Mouse (Mus musculus) Patski (cell line): ENCODE measurements around the gene Hoga1. TPM values are rescaled to one million over a fixed set of nuclear protein-coding genes. Genes with fewer than 3 reads are reported as not detected.

ENCODE experiments used
- ATAC-seq: fragments of 100-300 bp; one replicate; pipeline ENCODE4 v1.8.0; 2021
- CTCF ChIA-PET: fragments of 350-600 bp; sonication (Branson Sonifier 250); formaldehyde crosslinking; loops from one replicate; lab custom pipeline; 2022; ENCODE audit warnings: inconsistent platforms; lab: Charles Lee
- POLR2A ChIA-PET: fragments of 350-600 bp; sonication (Branson Sonifier 250); formaldehyde crosslinking; loops from one replicate; lab custom pipeline; 2022; ENCODE audit warnings: antibody characterized with exemption, inconsistent platforms; lab: Charles Lee
- DNase-seq: peaks from one replicate; pipeline ENCODE4 v3.0.0-alpha.2; 2011; ENCODE audit warnings: low read depth, low spot score
- H3K27me3 ChIP-seq: fragments of 371-371 bp; one replicate; pipeline ENCODE4 v1.5.1; 2021
- CTCF ChIP-seq: fragments of 100-300 bp; IDR thresholded peaks from one replicate; pipeline ENCODE4 v1.5.1; 2021
- in situ Hi-C: fragments of 300-500 bp; cut with MboI; formaldehyde crosslinking; loops from 3 replicates; pipeline ENCODE4 v1.11.1; 2018; ENCODE audit warnings: low pct_unique_long_range_greater_than_20kb, mixed read lengths
- polyA plus RNA-seq: library from polyadenylated mRNA; unstranded; gene quantifications from one replicate; pipeline ENCODE4 v1.2.3, GENCODE M21; 2021

Hoga1 gene
- polyA plus RNA-seq, 1 experiment from 2014 or later, result 51.2 TPM

DNA sequence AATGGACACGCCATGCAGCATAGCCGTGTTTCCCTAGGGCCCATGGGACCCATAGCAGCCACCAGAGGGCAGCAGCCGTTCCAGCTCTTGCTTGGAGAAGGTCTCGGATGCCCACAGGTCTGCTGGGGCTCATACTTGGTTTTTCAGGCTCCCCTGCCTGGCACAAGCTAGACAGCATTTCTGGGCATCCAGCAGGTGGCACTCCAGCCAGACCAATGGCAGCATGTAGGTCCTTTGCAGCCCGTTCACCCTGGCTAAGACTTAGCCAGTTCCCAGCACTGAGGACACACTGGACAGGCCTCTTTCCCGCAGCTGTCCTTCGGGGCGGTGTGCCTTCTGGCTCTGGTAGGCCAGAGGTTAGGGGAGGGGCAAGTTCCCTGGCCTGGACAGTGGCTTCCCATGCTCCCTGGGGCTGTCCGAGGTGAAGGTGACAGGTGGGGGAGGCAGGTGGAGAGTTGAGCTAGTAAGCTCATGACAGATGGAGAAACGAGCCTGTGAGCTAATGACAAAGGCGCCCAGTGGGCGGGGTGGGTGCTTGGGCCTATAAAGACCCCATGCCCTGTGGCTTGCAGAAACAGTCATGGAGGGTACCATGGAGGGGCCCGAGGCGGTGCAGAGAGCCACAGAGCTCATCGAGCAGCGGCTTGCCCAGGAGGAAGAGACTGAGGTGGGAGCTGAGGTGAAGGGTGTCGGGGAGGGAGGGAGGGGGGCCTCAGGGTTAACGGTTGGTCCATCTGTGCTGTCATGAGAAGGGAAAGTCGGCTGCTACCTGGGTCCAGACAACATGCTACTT, 9.8 kb upstream of the Hoga1 start, which contains the start of gene Ankrd2:
Ankrd2 (plus strand) TSS at position 545 of the 793 bp plus-strand sequence.
- peak; percentile 78 for DNase-seq
- ATAC-seq, result peak; percentile 93
- in situ Hi-C loops, result no loop called here
- CTCF ChIA-PET, result interaction anchor here (0.8 to 10.1 kb wide), 34 partner anchors 8 to 134 kb away, joined by 3 to 154 read pairs (median 8); partner anchors contain the start of genes 4933411K16Rik, Avpi1, Hoga1 and Marveld1
- TF ChIP-seq CTCF, result peak; percentile 99
- no peaks in the 10 kb centered on the region for H3K27me3 ChIP-seq
- POLR2A ChIA-PET, result interaction anchor here (0.5 to 2.3 kb wide), 6 partner anchors 9 to 1410 kb away, joined by 3 to 8 read pairs (median 4); partner anchors contain the start of gene Hoga1

- no peak for DNase-seq
- CTCF ChIA-PET, result interaction anchor here (1.1 to 10.1 kb wide), 21 partner anchors 9 to 133 kb away, joined by 3 to 154 read pairs (median 11); partner anchors contain the start of genes 4933411K16Rik, Avpi1, Hoga1 and Marveld1
- POLR2A ChIA-PET, result interaction anchor here (0.6 to 2.3 kb wide), 2 partner anchors 9 to 35 kb away, joined by 4 to 6 read pairs; partner anchors contain the start of gene Hoga1
- no peaks in the 10 kb centered on the region for H3K27me3 ChIP-seq
- ATAC-seq, result no peak
- in situ Hi-C loops, result no loop called here
- TF ChIP-seq CTCF, result no peak
Measured at GRCm38 (mm10) chr19:42036357-42036756, 9.1 kb upstream of the Hoga1 start.

GRCm38 (mm10) chr19:42037167-42037702, 8.2 kb upstream of the Hoga1 start:
- TF ChIP-seq CTCF, result no peak
- ChIA-PET CTCF (interaction anchor here (1.1 to 10.1 kb wide), 4 partner anchors 8 to 55 kb away, joined by 3 to 154 read pairs (median 4); partner anchors contain the start of gene Hoga1), POLR2A (interaction anchor here (2.3 kb wide), 1 partner anchor 8 kb away, joined by 6 read pairs; the partner anchor contains the start of gene Hoga1)
- no peaks in the 10 kb centered on the region for H3K27me3 ChIP-seq
- in situ Hi-C loops, result no loop called here
- ATAC-seq, result no peak
- DNase-seq, result no peak

DNA sequence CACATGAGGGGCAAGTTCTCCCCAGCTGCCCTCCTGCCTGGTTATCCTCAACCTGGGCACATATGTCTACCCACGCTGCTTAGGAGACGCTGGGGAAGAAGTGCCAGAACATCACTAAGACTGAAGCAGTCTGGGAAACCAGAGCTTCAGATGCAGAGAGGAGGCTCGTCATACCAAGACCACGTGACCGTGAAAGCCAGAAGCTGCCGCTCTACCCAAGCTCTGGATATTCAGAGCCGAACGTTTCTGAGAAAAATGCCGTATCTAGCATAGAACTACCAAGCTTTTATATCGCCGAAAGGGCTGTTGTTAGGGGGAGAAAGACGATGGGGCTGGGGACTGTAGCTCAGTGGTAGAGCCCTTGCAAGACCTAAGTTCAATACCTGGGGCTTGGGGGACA, 7.1 kb upstream of the Hoga1 start:
- POLR2A ChIA-PET, result interaction anchor here (0.8 to 1.1 kb wide), 3 partner anchors 31 to 66 kb away, joined by 3 read pairs; partner anchors contain the start of gene Pi4k2a
- in situ Hi-C loops, result no loop called here
- no peak for ATAC-seq

GRCm38 (mm10) chr19:42043988-42044387, 1.4 kb upstream of the Hoga1 start:
- POLR2A ChIA-PET, result interaction anchor here (2.1 kb wide), 1 partner anchor 8 kb away, joined by 6 read pairs; the partner anchor contains the start of gene Ankrd2
- DNase-seq, result no peak
- in situ Hi-C loops, result loop anchor here (5.0 kb wide), 1 partner anchor 103 kb away; the partner anchor contains the start of gene Marveld1
- H3K27me3 ChIP-seq, result no peaks in the 10 kb centered on the region
- CTCF ChIA-PET, result interaction anchor here (1.2 to 3.7 kb wide), 7 partner anchors 9 to 29 kb away, joined by 6 to 68 read pairs (median 8); partner anchors contain the start of gene Ankrd2
- ATAC-seq, result no peak
- TF ChIP-seq CTCF, result no peak

More for the DNA sequence above, 7.1 kb upstream of the Hoga1 start:
- TF ChIP-seq CTCF, result no peak
- CTCF ChIA-PET, result interaction anchor here (1.1 to 10.1 kb wide), 3 partner anchors 12 to 56 kb away, joined by 3 to 154 read pairs (median 4); no protein-coding TSS in a partner anchor
- DNase-seq, result no peak
- no peaks in the 10 kb centered on the region for H3K27me3 ChIP-seq

- ATAC-seq (no peak), DNase-seq (no peak)
- ChIA-PET POLR2A (no interaction called here), CTCF (interaction anchor here (1.0 to 4.1 kb wide), 3 partner anchors 15 to 23 kb away, joined by 3 to 19 read pairs (median 11); partner anchors contain the start of gene Ankrd2)
- H3K27me3 ChIP-seq, result no peaks in the 10 kb centered on the region
- in situ Hi-C loops, result no loop called here
- no peak for TF ChIP-seq CTCF
Measured at GRCm38 (mm10) chr19:42050251-42050650, 4.8 kb downstream of the Hoga1 start.

DNA sequence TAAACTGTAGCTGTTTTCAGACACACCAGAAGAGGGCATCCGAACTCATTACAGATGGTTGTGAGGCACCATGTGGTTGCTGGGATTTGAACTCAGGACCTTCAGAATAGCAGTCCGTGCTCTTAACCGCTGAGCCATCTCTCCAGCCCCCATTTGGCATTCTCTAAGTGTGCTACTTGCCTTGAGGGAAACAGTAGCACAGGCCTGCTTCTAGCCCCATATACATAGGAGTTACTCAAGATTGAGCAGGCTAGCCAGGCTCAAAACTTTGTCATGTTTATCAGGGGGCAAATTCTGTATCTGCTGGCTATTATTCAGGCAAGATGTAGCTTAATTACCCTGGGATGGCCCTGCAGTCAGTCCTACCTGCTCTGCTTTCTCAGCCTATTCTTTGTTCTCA, 5.9 kb downstream of the Hoga1 start:
- in situ Hi-C loops, result no loop called here
- DNase-seq (no peak), ATAC-seq (no peak)
- no peaks in the 10 kb centered on the region for H3K27me3 ChIP-seq
- CTCF ChIA-PET, result interaction anchor here (1.0 to 4.1 kb wide), 6 partner anchors 9 to 149 kb away, joined by 3 to 19 read pairs (median 4); partner anchors contain the start of gene Ankrd2
- POLR2A ChIA-PET, result interaction anchor here (1.0 kb wide), 1 partner anchor 9 kb away, joined by 4 read pairs; no protein-coding TSS in a partner anchor
- no peak for TF ChIP-seq CTCF

GRCm38 (mm10) chr19:42051948-42052347, 6.5 kb downstream of the Hoga1 start, which contains the start of gene 4933411K16Rik:
Gene 4933411K16Rik (plus strand): TSS chr19:42052248.
- no peak for ATAC-seq
- no peaks in the 10 kb centered on the region for H3K27me3 ChIP-seq
- in situ Hi-C loops, result no loop called here
- DNase-seq, result no peak
- ChIA-PET CTCF (interaction anchor here (1.0 to 4.1 kb wide), 7 partner anchors 9 to 149 kb away, joined by 3 to 19 read pairs (median 4); partner anchors contain the start of gene Ankrd2), POLR2A (interaction anchor here (1.0 kb wide), 1 partner anchor 9 kb away, joined by 4 read pairs; no protein-coding TSS in a partner anchor)
- TF ChIP-seq CTCF, result no peak

DNA sequence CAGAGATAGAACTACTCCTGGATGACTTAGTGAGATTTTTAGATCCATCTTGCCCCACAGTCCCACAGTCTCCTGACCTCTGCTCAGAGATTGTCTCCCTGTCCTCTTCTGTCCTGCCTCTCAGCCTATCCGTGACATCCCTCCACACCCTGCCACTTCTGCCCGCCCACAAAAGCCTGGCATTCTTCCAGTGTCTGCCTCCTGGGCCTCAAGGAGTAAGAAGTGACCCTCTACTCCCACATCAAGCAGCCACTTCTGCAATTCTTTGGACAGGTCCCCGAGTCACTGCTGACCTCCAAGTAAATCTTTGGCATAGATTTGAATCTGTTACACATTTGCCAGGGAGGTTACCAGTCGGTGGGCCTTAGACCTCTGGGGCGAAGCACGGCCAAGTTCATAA, 8.8 kb downstream of the Hoga1 start:
- in situ Hi-C loops, result no loop called here
- POLR2A ChIA-PET, result interaction anchor here (1.5 kb wide), 1 partner anchor 18 kb away, joined by 5 read pairs; no protein-coding TSS in a partner anchor
- ATAC-seq (peak; percentile 10), DNase-seq (no peak)
- TF ChIP-seq CTCF, result no peak
- CTCF ChIA-PET, result interaction anchor here (5.5 kb wide), 1 partner anchor 8 kb away, joined by 35 read pairs; the partner anchor contains the start of gene Hoga1
- no peaks in the 10 kb centered on the region for H3K27me3 ChIP-seq
